Mouse (Mus musculus) brain, embryonic 18.5 days (tissue): ENCODE measurements around the gene Plpp1.

ENCODE experiments used
- DNase-seq: peaks from one replicate; pipeline ENCODE4 v3.0.0-alpha.2; 2012; ENCODE audit warnings: low read depth, low spot score

The Plpp1 gene

GRCm38 (mm10) chr13:112811708-112812403 lies 11.3 kb downstream of the Plpp1 start:
- DNase-seq, result no peak

DNA sequence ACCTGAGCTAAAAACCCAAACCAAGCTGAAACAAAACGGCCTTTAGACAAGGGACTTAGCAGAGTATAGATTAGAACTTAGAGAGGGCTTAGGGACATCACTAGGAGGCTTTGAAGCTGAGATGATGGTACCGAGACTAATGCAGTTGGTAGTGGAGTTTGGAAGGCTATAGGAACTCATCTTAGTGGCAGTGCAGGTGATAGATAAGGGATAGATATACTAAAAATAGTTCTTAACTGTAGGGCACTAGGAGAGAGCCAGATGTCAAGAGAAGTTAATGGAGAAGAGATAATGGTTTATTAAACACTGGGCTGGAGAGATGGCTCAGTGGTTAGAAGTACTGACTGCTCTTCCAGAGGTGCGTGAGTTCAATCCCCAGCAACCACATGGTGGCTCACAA lies 15.4 kb downstream of the Plpp1 start:
- DNase-seq, result no peak

- no peak for DNase-seq
These were observed 17.5 kb downstream of the Plpp1 start for GRCm38 (mm10) chr13:112818125-112818524.

GRCm38 (mm10) chr13:112822413-112822812 lies 21.8 kb downstream of the Plpp1 start:
- no peak for DNase-seq

GRCm38 (mm10) chr13:112823236-112823910 lies 22.8 kb downstream of the Plpp1 start:
- DNase-seq, result no peak

GRCm38 (mm10) chr13:112823911-112824648 lies 23.5 kb downstream of the Plpp1 start:
- no peak for DNase-seq

DNA sequence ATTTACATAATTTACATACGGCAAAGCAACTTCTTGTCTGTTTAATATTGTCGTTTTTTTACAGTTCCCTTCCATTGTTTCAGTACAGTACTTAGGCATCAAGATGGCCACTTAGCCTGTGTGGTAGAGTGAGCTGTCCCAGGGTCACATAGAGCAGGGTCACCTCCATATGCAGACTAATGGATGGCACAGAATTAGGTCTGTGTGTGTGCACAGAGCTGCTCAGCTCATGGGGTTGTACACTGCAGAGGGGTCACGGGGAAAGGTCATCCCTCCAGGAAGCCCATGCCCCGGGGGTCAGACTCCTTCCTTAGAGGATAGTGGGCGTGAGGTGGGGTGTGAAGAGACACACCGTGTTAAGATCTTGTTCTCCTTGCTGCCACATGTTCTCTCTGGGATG lies 24.9 kb downstream of the Plpp1 start:
- no peak for DNase-seq

GRCm38 (mm10) chr13:112829619-112830018 lies 29.0 kb downstream of the Plpp1 start:
- DNase-seq, result no peak

DNA sequence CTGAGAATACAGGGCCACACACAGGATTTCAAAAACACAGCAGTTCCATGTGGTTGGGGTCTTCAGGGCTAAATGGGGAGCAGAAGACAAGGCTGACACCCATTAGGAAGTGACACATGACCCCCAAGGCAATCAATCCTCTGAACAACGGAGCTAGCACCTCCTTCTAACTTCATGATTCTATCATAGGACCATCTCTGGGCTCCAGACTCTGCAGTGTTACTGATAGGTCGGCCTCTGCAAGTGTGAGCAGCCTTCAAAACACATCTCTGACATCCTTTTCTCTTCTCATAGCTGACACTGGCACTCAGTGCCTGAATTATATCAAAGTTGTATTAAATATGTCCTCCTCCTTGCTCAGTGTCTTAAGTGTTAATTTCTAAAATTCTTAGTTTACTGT lies 32.0 kb downstream of the Plpp1 start:
- no peak for DNase-seq

- no peak for DNase-seq
These were observed 32.8 kb downstream of the Plpp1 start for GRCm38 (mm10) chr13:112833253-112833894.

GRCm38 (mm10) chr13:112833895-112834263 lies 33.3 kb downstream of the Plpp1 start:
- DNase-seq, result no peak

GRCm38 (mm10) chr13:112835113-112835512 lies 34.5 kb downstream of the Plpp1 start:
- no peak for DNase-seq

- DNase-seq, result no peak
These were observed 36.4 kb downstream of the Plpp1 start for GRCm38 (mm10) chr13:112836951-112837350.

- DNase-seq, result no peak
These were observed 37.1 kb downstream of the Plpp1 start for GRCm38 (mm10) chr13:112837621-112838155.

- no peak for DNase-seq
These were observed 38.1 kb downstream of the Plpp1 start for GRCm38 (mm10) chr13:112838562-112839232.

- no peak for DNase-seq
These were observed 39.9 kb downstream of the Plpp1 start for GRCm38 (mm10) chr13:112840241-112841087.

DNA sequence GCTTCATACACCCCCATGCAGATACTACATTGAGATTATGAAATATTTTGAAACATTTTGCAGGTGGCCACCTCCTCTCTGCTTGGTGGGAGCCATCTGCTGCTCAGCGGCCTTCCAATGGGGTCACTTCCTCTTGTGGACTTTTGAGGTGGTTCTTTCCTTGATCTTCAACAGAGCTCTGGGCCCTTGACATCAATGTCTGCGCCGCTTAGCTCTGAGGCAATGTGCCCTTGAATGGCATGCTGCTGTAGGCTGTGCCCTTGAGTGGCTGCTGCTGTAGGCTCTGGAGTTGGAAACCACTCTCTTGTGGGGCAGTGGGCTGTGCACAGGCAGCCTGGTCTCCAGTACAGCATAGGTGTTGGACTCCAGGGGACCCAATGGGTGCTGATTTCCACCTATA lies 45.3 kb downstream of the Plpp1 start:
- DNase-seq, result no peak

DNA sequence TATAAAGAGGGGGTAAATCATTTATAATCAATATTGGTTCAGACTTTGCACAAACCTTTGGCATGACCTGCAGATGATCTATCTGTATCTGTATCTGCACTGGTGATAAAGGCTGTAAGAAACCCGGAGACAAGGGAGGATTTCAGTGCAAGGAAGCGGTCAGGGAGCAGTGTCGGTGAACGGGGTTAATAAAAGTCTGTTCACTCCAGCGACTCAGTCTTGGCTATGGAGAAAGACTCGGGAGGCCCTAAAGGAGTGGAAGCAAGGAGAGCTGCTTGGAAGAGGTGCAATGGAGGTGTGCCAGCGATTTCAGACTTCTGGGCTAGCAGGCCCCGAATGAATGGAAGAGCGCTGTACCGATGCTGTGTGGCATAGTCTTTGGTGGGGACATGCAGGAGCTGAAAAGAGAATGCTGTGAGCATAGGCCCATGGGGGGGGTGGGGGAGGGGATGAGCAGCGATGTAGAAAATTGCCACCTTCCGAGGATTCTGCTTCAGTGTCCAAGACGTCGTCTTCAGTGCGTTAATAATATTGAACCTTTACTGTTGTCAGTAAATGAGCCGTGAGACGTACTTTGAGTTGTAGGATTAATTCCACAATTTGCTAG lies 53.2 kb downstream of the Plpp1 start:
- no peak for DNase-seq

DNA sequence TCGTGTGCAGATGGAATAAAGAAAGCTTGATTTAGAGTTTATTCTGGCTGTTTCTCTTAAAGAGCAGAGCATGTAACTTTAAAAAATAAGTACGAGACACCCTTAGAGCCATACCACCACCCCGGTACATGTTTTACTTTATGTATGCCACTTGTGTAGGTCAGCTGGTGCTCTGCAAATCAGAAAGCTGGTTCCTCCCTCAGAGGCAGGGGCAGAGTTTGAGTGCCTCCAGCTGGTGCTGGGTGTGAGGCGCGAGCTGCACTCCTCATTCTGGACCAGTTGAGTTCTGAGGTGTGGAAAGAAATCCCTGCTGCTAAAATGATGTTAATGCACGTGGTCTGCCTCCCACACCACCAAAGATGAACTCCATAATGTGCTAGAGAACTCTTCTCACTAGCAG lies 53.8 kb downstream of the Plpp1 start:
- no peak for DNase-seq

DNA sequence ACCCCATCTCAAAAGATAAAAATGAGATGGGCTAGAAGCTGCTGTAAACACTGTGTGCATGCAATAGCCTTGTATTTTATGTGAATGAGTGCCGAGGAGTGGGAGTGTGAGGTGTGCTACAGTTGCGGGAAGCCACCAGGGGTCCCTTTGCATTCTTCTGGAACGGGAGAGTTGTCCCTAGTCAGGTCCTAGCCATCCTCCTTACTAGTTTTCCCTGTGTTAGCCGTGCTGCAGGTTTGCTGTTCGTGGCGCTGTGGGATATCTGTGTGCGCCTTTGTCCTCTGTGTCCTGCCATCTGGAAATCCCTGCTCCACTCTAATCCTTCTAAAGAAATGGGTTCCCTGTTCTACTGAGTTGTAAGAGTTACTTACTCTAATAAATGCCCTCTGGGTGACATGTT lies 57.3 kb downstream of the Plpp1 start:
- no peak for DNase-seq
